Mouse (Mus musculus) small intestine, adult 2 months (tissue): ENCODE data around the gene Iffo1. TPM values are rescaled to one million over a fixed set of nuclear protein-coding genes. Genes with fewer than 3 reads are reported as not detected.

Source experiments
- H3K27ac ChIP-seq: fragments of 200-500 bp; 2 replicates; pipeline ENCODE4 v1.5.1; 2012; ENCODE audit warnings: low read depth, low read length, control low read depth, inconsistent platforms; ENCODE audit not compliant: insufficient read depth
- H3K27me3 ChIP-seq: fragments of 200-500 bp; 2 replicates; pipeline ENCODE4 v1.6.1; 2012; ENCODE audit warnings: mild to moderate bottlenecking, moderate library complexity, low read length, inconsistent platforms; ENCODE audit not compliant: control insufficient read depth, insufficient read depth
- H3K36me3 ChIP-seq: fragments of 200-500 bp; 2 replicates; pipeline ENCODE4 v1.6.1; 2012; ENCODE audit warnings: mild to moderate bottlenecking, low read length, control low read depth, inconsistent platforms; ENCODE audit not compliant: control insufficient read depth, insufficient read depth
- H3K4me1 ChIP-seq: fragments of 200-500 bp; 2 replicates; pipeline ENCODE4 v1.6.1; 2012; ENCODE audit warnings: low read length, inconsistent platforms, mixed read lengths; ENCODE audit not compliant: control insufficient read depth, insufficient read depth, insufficient read length
- H3K4me3 ChIP-seq: fragments of 200-500 bp; 2 replicates; pipeline ENCODE4 v1.5.1; 2012; ENCODE audit warnings: low read depth, mild to moderate bottlenecking, control low read depth, inconsistent platforms, low read length, moderate library complexity
- CTCF ChIP-seq: fragments of 200-500 bp; IDR thresholded peaks from 2 replicates; pipeline ENCODE4 v1.5.1; 2012; ENCODE audit warnings: low read depth, mild to moderate bottlenecking, control low read depth, inconsistent platforms, low read length, moderate library complexity, mixed read lengths; ENCODE audit not compliant: insufficient replicate concordance, insufficient read length; ENCODE audit errors: extremely low read depth
- POLR2A ChIP-seq: fragments of 200-500 bp; IDR thresholded peaks from 2 replicates; pipeline ENCODE4 v1.6.1; 2012; ENCODE audit warnings: low read depth, mild to moderate bottlenecking, control low read depth, inconsistent platforms, low read length, moderate library complexity
- WGBS: fragments of 180-500 bp; shearing (Covaris S2); methylation state at CpG from one replicate; pipeline ENCODE4 v1.1.7; 2018; 5-methylcytosine and 5-hydroxymethylcytosine counted together
- polyA plus RNA-seq: library from polyadenylated mRNA; depleted of rRNA; stranded (reverse); fragments of >200 nt; gene quantifications from 2 replicates; pipeline ENCODE4 v1.2.3, GENCODE M21; 2012

Gene Iffo1
- polyA plus RNA-seq, 1 experiment = 13.0 TPM

DNA sequence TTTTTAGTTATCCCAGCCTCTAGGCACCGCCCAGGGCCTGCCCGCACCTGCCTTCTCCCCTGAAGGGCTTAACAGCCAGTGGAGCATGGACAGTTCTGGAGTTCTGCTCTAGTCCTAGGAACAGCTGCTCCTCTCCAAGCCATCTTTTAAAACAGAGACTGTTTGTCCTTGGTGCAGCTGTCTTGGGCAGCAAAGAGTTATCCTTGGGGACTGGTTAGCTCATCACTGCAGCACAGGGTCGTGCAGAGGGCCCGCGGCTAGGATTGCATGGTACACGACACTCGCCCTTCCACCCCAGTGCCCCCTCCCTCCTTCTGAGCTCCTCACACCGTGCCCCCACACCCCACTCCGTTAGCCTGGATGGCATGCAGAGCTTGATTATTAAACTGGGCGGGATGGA, 2.3 kb downstream of the Iffo1 start:
- H3K4me1 ChIP-seq = peaks cover under 1% of the 10 kb centered on the region; the same call in 1 of the 2 replicates
- no peaks in the 10 kb centered on the region for H3K27me3 ChIP-seq
- H3K36me3 ChIP-seq = no peaks in the 10 kb centered on the region; the same call in 1 of the 2 replicates
- TF ChIP-seq POLR2A = no peak
- no peak for TF ChIP-seq CTCF
- no peak overlapping the region for H3K4me3 ChIP-seq
- 72% methylated on average over 10 of the region's 10 CpGs for WGBS
- H3K27ac ChIP-seq = no peak overlapping the region

GRCm38 (mm10) chr6:125148251-125148925, 3.3 kb downstream of the Iffo1 start:
- H3K4me3 ChIP-seq = no peak overlapping the region
- no peak for TF ChIP-seq CTCF
- no peak for TF ChIP-seq POLR2A
- H3K4me1 ChIP-seq = peaks cover 3% of the 10 kb centered on the region; the same call in 1 of the 2 replicates
- no peaks in the 10 kb centered on the region for H3K27me3 ChIP-seq
- no peak overlapping the region; the same call in 1 of the 2 replicates for H3K27ac ChIP-seq
- no peaks in the 10 kb centered on the region; the same call in 1 of the 2 replicates for H3K36me3 ChIP-seq
- 60% methylated on average over 18 of the region's 18 CpGs for WGBS

DNA sequence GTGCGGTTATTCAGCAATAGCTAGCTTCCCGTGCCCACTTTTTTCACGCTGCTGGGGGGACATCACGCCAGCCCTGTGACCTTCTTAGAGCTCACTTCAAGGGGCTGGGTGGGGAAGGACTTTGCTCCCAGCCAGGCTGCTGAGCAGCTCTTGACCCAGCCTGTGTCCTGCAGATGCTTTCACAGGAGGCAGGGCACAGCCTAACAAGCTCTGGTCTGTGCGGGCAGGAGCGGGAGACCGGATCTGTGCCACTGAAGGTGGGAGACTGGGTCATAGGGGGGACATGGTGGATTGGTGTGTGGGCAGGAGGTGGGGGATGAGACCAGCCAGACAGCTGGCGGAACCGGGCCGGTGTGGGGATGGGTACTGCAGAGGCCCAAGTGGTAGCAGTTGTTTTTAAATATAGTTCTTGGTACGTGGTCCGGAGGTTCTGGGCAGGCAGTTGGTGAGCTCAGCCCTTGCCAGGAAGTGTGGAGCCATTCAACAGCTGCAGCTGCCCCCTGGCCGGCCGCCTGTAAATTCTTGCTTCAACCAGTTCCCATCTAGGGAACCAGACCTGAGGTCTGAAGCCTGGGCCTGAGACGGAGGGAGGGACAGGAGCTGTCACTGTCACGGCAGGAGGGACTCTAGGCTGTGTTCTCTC, 4.0 kb downstream of the Iffo1 start:
- 77% methylated on average over 16 of the region's 16 CpGs for WGBS

GRCm38 (mm10) chr6:125149569-125149950, 4.5 kb downstream of the Iffo1 start:
- Histone ChIP-seq H3K4me1 (peaks cover 3% of the 10 kb centered on the region; the same call in 1 of the 2 replicates), H3K27ac (no peak overlapping the region), H3K36me3 (no peaks in the 10 kb centered on the region; the same call in 1 of the 2 replicates), H3K4me3 (no peak overlapping the region), H3K27me3 (no peaks in the 10 kb centered on the region)
- TF ChIP-seq POLR2A (no peak), CTCF (no peak)
- 74% methylated on average over 7 of the region's 7 CpGs for WGBS

More for the DNA sequence above, 4.0 kb downstream of the Iffo1 start:
- Histone ChIP-seq H3K4me3 (no peak overlapping the region), H3K4me1 (peaks cover 3% of the 10 kb centered on the region; the same call in 1 of the 2 replicates), H3K36me3 (no peaks in the 10 kb centered on the region; the same call in 1 of the 2 replicates), H3K27ac (no peak overlapping the region), H3K27me3 (no peaks in the 10 kb centered on the region)
- no peak for TF ChIP-seq POLR2A
- no peak for TF ChIP-seq CTCF

DNA sequence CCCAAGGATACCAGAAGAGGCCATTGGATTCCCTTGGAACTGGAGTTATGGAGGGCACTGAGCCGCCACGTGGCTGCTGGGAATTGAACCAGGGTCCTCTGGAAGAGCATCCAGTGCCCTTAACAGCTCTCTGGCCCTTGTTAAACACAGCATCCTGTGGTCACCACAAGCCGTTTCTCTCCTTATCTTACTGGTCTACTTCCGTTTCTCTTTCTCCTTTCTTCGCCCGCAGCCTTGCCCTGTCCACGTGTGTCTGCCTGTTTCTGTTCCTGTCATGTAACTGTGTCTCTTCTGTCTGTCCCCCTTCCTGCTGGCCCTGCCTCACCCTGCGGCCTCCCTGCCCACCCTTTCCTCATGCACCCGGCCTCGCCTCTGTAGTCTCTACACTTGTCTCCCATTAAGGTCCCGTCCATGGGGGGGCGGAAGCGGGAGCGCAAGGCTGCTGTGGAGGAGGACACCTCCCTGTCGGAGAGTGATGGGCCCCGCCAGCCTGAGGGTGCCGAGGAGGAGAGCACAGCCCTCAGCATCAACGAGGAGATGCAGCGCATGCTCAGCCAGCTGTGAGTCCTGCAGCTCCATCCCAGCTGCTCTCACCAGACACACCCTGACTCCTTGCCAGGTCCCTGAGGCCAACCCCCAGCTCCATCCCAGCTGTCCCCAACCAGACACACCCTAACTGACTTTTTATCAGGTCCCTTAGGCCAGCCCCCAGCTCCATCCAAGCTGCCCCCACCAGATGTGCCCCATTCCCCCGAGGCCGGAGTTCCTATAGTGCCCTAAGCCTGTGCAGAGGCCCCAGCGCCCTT, 7.4 kb downstream of the Iffo1 start:
- H3K27ac ChIP-seq = no peak overlapping the region
- TF ChIP-seq CTCF = no peak
- TF ChIP-seq POLR2A = no peak
- WGBS = 63% methylated on average over 22 of the region's 22 CpGs

DNA sequence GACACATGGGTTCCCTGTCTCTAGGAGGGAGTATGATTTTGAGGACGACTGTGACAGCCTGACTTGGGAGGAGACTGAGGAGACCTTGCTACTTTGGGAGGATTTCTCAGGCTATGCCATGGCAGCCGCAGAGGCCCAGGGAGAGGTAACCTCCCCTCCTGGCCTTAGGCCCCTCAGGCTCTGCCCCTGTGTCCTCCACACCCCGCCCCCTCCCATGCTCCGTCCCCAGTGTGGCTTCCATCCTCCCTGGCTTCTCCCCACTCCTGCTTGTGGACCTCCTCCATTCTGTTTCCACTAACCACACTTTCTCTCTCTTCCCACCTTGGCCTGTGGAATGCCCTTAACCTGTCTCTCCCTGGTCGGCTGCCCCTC, 8.0 kb downstream of the Iffo1 start:
- Histone ChIP-seq H3K4me3 (no peak overlapping the region), H3K36me3 (no peaks in the 10 kb centered on the region; the same call in 1 of the 2 replicates), H3K27me3 (no peaks in the 10 kb centered on the region; the same call in 1 of the 2 replicates), H3K27ac (no peak overlapping the region), H3K4me1 (peaks cover 5% of the 10 kb centered on the region; the same call in 1 of the 2 replicates)
- 70% methylated on average over 5 of the region's 5 CpGs for WGBS
- TF ChIP-seq CTCF (no peak), POLR2A (no peak)

More for the DNA sequence above, 7.4 kb downstream of the Iffo1 start:
- Histone ChIP-seq H3K4me1 (peaks cover 5% of the 10 kb centered on the region; the same call in 1 of the 2 replicates), H3K27me3 (no peaks in the 10 kb centered on the region; the same call in 1 of the 2 replicates), H3K4me3 (no peak overlapping the region), H3K36me3 (no peaks in the 10 kb centered on the region; the same call in 1 of the 2 replicates)

DNA sequence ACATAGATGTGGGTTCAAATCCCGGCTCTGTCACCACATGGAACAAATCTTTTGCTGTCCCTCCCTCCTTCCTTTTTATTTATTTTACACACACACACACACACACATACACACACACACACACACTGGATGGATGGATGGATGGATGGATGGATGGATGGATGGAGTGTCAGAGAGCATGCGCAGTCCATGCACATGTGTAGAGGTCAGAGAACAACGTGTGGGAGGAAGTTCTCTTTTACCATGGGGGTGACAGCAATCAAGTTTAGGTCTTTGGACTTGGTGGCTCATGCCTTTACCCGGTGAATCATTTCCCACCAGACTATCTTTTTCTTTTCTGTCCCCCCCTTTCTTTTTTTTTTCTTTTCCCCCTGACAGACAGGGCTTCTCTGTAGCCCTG, 8.6 kb downstream of the Iffo1 start:
- no peaks in the 10 kb centered on the region; the same call in 1 of the 2 replicates for H3K36me3 ChIP-seq
- WGBS = 82% methylated on average over 4 of the region's 4 CpGs
- H3K27me3 ChIP-seq = no peaks in the 10 kb centered on the region; the same call in 1 of the 2 replicates
- no peak for TF ChIP-seq POLR2A
- TF ChIP-seq CTCF = no peak
- H3K4me1 ChIP-seq = peaks cover 5% of the 10 kb centered on the region; the same call in 1 of the 2 replicates
- no peak overlapping the region for H3K27ac ChIP-seq
- H3K4me3 ChIP-seq = no peak overlapping the region
